Mouse (Mus musculus): ENCODE results near the gene Rnf24.

DNA sequence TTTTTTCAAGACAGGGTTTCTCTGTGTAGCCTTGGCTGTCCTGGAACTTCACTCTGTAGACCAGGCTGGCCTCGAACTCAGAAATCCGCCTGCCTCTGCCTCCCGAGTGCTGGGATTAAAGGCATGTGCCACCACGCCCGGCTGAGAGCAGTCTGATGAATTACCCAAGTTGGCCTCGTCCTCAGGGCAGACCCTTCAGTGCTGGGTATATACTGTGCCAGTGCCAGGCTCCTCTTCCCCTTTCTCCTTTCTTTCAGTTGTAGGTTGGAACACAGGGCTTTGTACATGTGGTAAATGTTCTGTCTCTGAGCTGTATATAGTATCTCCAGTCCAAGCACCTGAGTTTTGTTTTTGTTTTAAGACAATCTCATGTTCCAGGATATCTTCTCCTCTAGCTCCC is 88.7 kb downstream of the Rnf24 start:
- TF ChIP-seq E2F4 (IDR thresholded peaks at IDR 0.05; ENCODE audit: insufficient read depth) = no peak
- TF ChIP-seq POLR2A (IDR thresholded peaks at IDR 0.05; ENCODE audit: insufficient read length, low read depth) = no peak
- no peak for TF ChIP-seq MAX (IDR thresholded peaks at IDR 0.05; ENCODE audit: low read depth)
- no peak for TF ChIP-seq USF1 (IDR thresholded peaks at IDR 0.05; ENCODE audit: low read depth)
- TF ChIP-seq SRF (IDR thresholded peaks at IDR 0.05; ENCODE audit: control insufficient read depth, insufficient read length, low read depth) = no peak
- TF ChIP-seq MYOG (IDR thresholded peaks at IDR 0.05; ENCODE audit: control insufficient read depth in 1 of 3, insufficient read depth in 1 of 3, insufficient read length in 2 of 3, low read depth in 2 of 3) = no peak
- TF ChIP-seq POLR2AphosphoS2 (IDR thresholded peaks at IDR 0.05; ENCODE audit: insufficient read length, low read depth) = no peak
- TF ChIP-seq TCF12 (IDR thresholded peaks at IDR 0.05; ENCODE audit: insufficient read depth, poor library complexity, severe bottlenecking) = no peak

All from myocyte (in vitro differentiated cells).